Mouse (Mus musculus) CH12F3 (cell line): Measurements from ENCODE around the gene Tescl.

Experiments used
- in situ Hi-C: fragments of 300-500 bp; cut with MboI; formaldehyde crosslinking; loops from 2 replicates; pipeline ENCODE4 v1.14.3; 2020; ENCODE audit warnings: low sequenced_read_pairs

Gene Tescl

GRCm38 (mm10) chr7:24300771-24301282 lies 32.9 kb downstream of the Tescl start, which contains the start of gene Zfp61:
Gene Zfp61 (minus strand): TSS chr7:24301232.
- in situ Hi-C loops: no loop called here

- in situ Hi-C loops: loop anchor here (25.0 kb wide), 1 partner anchor 138 kb away; no protein-coding TSS in a partner anchor
Measured at GRCm38 (mm10) chr7:24299823-24300481, 33.8 kb downstream of the Tescl start.

GRCm38 (mm10) chr7:24298973-24299708 lies 34.6 kb downstream of the Tescl start:
- in situ Hi-C loops: loop anchor here (25.0 kb wide), 1 partner anchor 137 kb away; no protein-coding TSS in a partner anchor

GRCm38 (mm10) chr7:24298635-24298972 lies 35.1 kb downstream of the Tescl start:
- in situ Hi-C loops: loop anchor here (25.0 kb wide), 1 partner anchor 136 kb away; no protein-coding TSS in a partner anchor

- in situ Hi-C loops: loop anchor here (25.0 kb wide), 1 partner anchor 135 kb away; no protein-coding TSS in a partner anchor
Measured at GRCm38 (mm10) chr7:24297361-24298095, 36.2 kb downstream of the Tescl start.

- in situ Hi-C loops: loop anchor here (25.0 kb wide), 1 partner anchor 134 kb away; no protein-coding TSS in a partner anchor
Measured at GRCm38 (mm10) chr7:24296386-24296785, 37.4 kb downstream of the Tescl start.

GRCm38 (mm10) chr7:24295376-24295775 lies 38.4 kb downstream of the Tescl start:
- in situ Hi-C loops: loop anchor here (25.0 kb wide), 1 partner anchor 133 kb away; no protein-coding TSS in a partner anchor

GRCm38 (mm10) chr7:24294763-24295162 lies 39.0 kb downstream of the Tescl start:
- in situ Hi-C loops: loop anchor here (25.0 kb wide), 1 partner anchor 132 kb away; no protein-coding TSS in a partner anchor

GRCm38 (mm10) chr7:24293061-24293851 lies 40.5 kb downstream of the Tescl start:
- in situ Hi-C loops: loop anchor here (25.0 kb wide), 1 partner anchor 131 kb away; no protein-coding TSS in a partner anchor

- in situ Hi-C loops: loop anchor here (25.0 kb wide), 1 partner anchor 129 kb away; no protein-coding TSS in a partner anchor
Measured at GRCm38 (mm10) chr7:24291387-24292090, 42.2 kb downstream of the Tescl start.

GRCm38 (mm10) chr7:24290106-24290693 lies 43.5 kb downstream of the Tescl start:
- in situ Hi-C loops: loop anchor here (25.0 kb wide), 1 partner anchor 128 kb away; no protein-coding TSS in a partner anchor

- in situ Hi-C loops: loop anchor here (25.0 kb wide), 1 partner anchor 126 kb away; no protein-coding TSS in a partner anchor
Measured at GRCm38 (mm10) chr7:24288512-24288911, 45.2 kb downstream of the Tescl start.

- in situ Hi-C loops: loop anchor here (25.0 kb wide), 1 partner anchor 125 kb away; no protein-coding TSS in a partner anchor
Measured at GRCm38 (mm10) chr7:24287670-24288069, 46.1 kb downstream of the Tescl start.

- in situ Hi-C loops: loop anchor here (25.0 kb wide), 1 partner anchor 125 kb away; no protein-coding TSS in a partner anchor
Measured at GRCm38 (mm10) chr7:24286916-24287315, 46.8 kb downstream of the Tescl start.

GRCm38 (mm10) chr7:24286090-24286489 lies 47.6 kb downstream of the Tescl start:
- in situ Hi-C loops: loop anchor here (25.0 kb wide), 1 partner anchor 124 kb away; no protein-coding TSS in a partner anchor
